Mouse (Mus musculus) kidney, embryonic 15.5 days (tissue): ENCODE measurements around the gene Zbtb9. TPM values are rescaled to one million over a fixed set of nuclear protein-coding genes. Genes with fewer than 3 reads are reported as not detected.
A peak's percentile ranks its signal among the peaks of the same experiment; 100 is the strongest.

Experiments
- ATAC-seq: fragments of 200-750 bp; cut with Nextera tagmentation; replicated peaks from 2 replicates; pipeline ENCODE4 v1.8.0; 2017; ENCODE audit warnings: moderate TSS enrichment; ENCODE audit not compliant: low FRiP score
- H3K27ac ChIP-seq: fragments of 300-500 bp; sonication (generic); 2 replicates; pipeline ENCODE4 v1.5.1; 2015; ENCODE audit warnings: mild to moderate bottlenecking, inconsistent platforms
- H3K27me3 ChIP-seq: fragments of 300-500 bp; sonication (generic); 2 replicates; pipeline ENCODE4 v1.6.1; 2015; ENCODE audit warnings: inconsistent platforms
- H3K36me3 ChIP-seq: fragments of 300-500 bp; sonication (generic); 2 replicates; pipeline ENCODE4 v1.6.1; 2015; ENCODE audit warnings: inconsistent platforms
- H3K4me1 ChIP-seq: fragments of 300-500 bp; sonication (generic); 2 replicates; pipeline ENCODE4 v1.6.1; 2015; ENCODE audit warnings: inconsistent platforms
- H3K4me2 ChIP-seq: fragments of 300-500 bp; sonication (generic); 2 replicates; pipeline ENCODE4 v1.6.1; 2015; ENCODE audit warnings: moderate library complexity, mild to moderate bottlenecking, inconsistent platforms
- H3K4me3 ChIP-seq: fragments of 300-500 bp; sonication (generic); replicated peaks from 2 replicates; pipeline ENCODE4 v1.5.1; 2015; ENCODE audit warnings: mild to moderate bottlenecking, inconsistent platforms
- H3K9ac ChIP-seq: fragments of 300-500 bp; sonication (generic); 2 replicates; pipeline ENCODE4 v1.6.1; 2015; ENCODE audit warnings: mild to moderate bottlenecking, inconsistent platforms
- H3K9me3 ChIP-seq: fragments of 300-500 bp; sonication (generic); replicated peaks from 2 replicates; pipeline ENCODE4 v1.6.1; 2016; ENCODE audit warnings: inconsistent platforms
- WGBS: fragments of 180-500 bp; shearing (Covaris S2); methylation state at CpG from one replicate; pipeline ENCODE4 v1.1.7; 2015; ENCODE audit warnings: mixed read lengths; 5-methylcytosine and 5-hydroxymethylcytosine counted together
- polyA plus RNA-seq: library from polyadenylated mRNA; unstranded; fragments of >200 nt; fragmentation: Nextera tagmentation; extraction: Ambion mirVana; gene quantifications from 2 replicates; pipeline ENCODE4 v1.2.1, GENCODE M21; 2015

Zbtb9 gene
- polyA plus RNA-seq, 1 experiment from 2014 or later, result 18.4 TPM

GRCm38 (mm10) chr17:27025326-27025902 lies 52.4 kb downstream of the Zbtb9 start:
- Histone ChIP-seq H3K4me1 (peaks cover 15% of the 10 kb centered on the region), H3K4me2 (no peak overlapping the region), H3K36me3 (peaks cover 59% of the 10 kb centered on the region), H3K9ac (no peak overlapping the region), H3K4me3 (no peak overlapping the region), H3K9me3 (no peaks in the 10 kb centered on the region), H3K27me3 (no peaks in the 10 kb centered on the region), H3K27ac (no peak overlapping the region)
- WGBS, result 94% methylated on average over 15 of the region's 17 CpGs
- no peak for ATAC-seq

DNA sequence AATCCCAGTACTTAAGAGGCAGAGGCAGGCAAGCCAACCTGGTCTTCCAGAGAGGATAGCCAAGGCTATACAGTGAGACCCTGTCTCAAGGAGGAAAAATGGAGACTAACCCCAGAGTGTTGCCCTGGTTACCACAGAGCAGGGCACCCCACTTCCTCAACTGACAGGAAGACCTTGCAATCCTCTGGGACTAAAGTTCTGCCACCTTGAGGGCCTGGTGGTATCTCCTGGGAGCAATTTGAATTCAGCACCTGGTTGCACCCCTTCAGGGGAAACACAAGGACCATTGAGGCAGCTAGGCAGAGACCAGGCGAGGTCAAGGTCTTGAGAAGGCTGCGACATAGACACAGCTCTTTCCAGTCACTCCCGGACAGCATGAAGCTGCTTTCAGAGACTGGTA lies 53.0 kb downstream of the Zbtb9 start:
- H3K4me1 ChIP-seq, result peaks cover 15% of the 10 kb centered on the region

GRCm38 (mm10) chr17:27027460-27028283 lies 54.7 kb downstream of the Zbtb9 start:
- ATAC-seq, result peak; percentile 21; the same call in 1 of the 2 replicates
- Histone ChIP-seq H3K27ac (peak overlapping the region; percentile 88), H3K36me3 (peaks cover 37% of the 10 kb centered on the region), H3K9me3 (no peaks in the 10 kb centered on the region), H3K4me3 (peak overlapping the region; percentile 65), H3K4me2 (peak overlapping the region; percentile 82), H3K4me1 (peaks cover 19% of the 10 kb centered on the region), H3K27me3 (no peaks in the 10 kb centered on the region), H3K9ac (peak overlapping the region; percentile 92)
- WGBS, result 25% methylated on average over 12 of the region's 12 CpGs

More for the DNA sequence above, 53.0 kb downstream of the Zbtb9 start:
- Histone ChIP-seq H3K9ac (no peak overlapping the region), H3K27ac (no peak overlapping the region), H3K9me3 (no peaks in the 10 kb centered on the region), H3K4me3 (no peak overlapping the region), H3K36me3 (peaks cover 54% of the 10 kb centered on the region), H3K4me2 (no peak overlapping the region), H3K27me3 (no peaks in the 10 kb centered on the region)
- no peak for ATAC-seq
- WGBS, result 87% methylated on average over 3 of the region's 3 CpGs

DNA sequence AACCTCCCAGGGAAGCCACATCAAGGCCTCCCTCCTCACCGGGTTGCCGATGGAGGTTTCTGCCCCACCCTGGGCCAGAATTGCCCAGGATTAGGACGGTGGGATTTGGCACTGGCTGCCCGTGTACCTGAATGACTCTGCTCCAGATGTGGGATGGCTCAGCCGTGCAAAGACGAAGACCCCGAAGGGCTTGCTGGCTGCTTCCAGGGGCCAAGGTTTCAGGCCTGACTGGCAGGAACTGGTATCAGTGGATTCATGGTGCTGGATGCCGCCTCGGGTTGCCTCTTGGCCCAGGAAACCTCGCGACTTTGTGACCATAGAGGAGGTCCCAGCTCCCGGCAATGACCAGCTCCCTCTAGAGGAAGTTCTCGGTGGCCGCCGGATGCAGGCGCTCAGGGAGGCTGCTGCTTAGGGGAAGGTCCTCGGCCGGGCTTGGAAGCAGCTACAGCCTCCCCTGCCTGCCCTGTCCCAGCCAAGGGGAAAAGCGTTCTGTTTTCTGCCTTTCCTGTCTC lies 55.4 kb downstream of the Zbtb9 start:
- Histone ChIP-seq H3K4me2 (peak overlapping the region; percentile 82), H3K9ac (peak overlapping the region; percentile 92), H3K36me3 (peaks cover 31% of the 10 kb centered on the region), H3K4me1 (peaks cover 26% of the 10 kb centered on the region), H3K27ac (peak overlapping the region; percentile 88), H3K9me3 (no peaks in the 10 kb centered on the region), H3K4me3 (peak overlapping the region; percentile 65), H3K27me3 (no peaks in the 10 kb centered on the region)
- peak; percentile 78 for ATAC-seq
- WGBS, result 1% methylated on average over 19 of the region's 19 CpGs

- Histone ChIP-seq H3K27me3 (no peaks in the 10 kb centered on the region), H3K36me3 (peaks cover 26% of the 10 kb centered on the region), H3K9me3 (no peaks in the 10 kb centered on the region), H3K4me3 (peak within 1 kb of the TSS; percentile 65), H3K27ac (peak within 1 kb of the TSS; percentile 88), H3K4me2 (peak within 1 kb of the TSS; percentile 82), H3K9ac (peak within 1 kb of the TSS; percentile 92), H3K4me1 (peaks cover 26% of the 10 kb centered on the region)
- 74% methylated on average over 4 of the region's 4 CpGs for WGBS
- 0 out of 2 replicates have a peak, but pooled peaks have one; percentile 3 for ATAC-seq
Observed at GRCm38 (mm10) chr17:27028909-27029308, 55.9 kb downstream of the Zbtb9 start, which contains the start of gene Bak1. Gene Bak1 (minus strand): TSS chr17:27029009.

DNA sequence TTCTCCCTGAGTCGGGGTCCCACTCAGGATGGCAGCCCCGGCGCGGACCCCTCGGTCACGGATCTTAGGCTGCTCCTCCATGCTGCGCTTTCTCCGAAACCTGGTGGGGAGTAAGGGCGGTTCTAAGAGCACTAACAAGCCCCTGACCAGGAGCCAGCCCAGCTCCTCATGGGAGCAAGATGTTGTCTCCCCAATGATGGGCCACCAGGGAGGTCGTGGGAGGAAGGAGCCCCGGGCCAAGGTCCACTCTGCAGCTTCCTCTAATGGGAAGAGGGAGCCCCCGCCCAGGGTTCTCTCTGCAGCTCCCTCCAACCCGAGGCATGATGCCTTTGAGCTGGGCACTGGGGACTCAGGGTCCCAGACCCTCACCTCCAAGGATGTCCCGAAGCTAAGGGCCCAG lies 56.5 kb downstream of the Zbtb9 start:
- H3K4me1 ChIP-seq, result peaks cover 26% of the 10 kb centered on the region
- H3K4me3 ChIP-seq, result no peak overlapping the region
- no peak for ATAC-seq
- H3K9ac ChIP-seq, result no peak overlapping the region
- peaks cover 20% of the 10 kb centered on the region for H3K36me3 ChIP-seq
- no peak overlapping the region for H3K4me2 ChIP-seq
- no peaks in the 10 kb centered on the region for H3K27me3 ChIP-seq
- no peaks in the 10 kb centered on the region for H3K9me3 ChIP-seq
- WGBS, result 89% methylated on average over 14 of the region's 14 CpGs
- H3K27ac ChIP-seq, result no peak overlapping the region

GRCm38 (mm10) chr17:27030896-27031295 lies 57.9 kb downstream of the Zbtb9 start:
- Histone ChIP-seq H3K9ac (no peak overlapping the region), H3K4me1 (peaks cover 34% of the 10 kb centered on the region), H3K9me3 (no peaks in the 10 kb centered on the region), H3K4me2 (no peak overlapping the region), H3K36me3 (peaks cover 7% of the 10 kb centered on the region; the same call in 1 of the 2 replicates), H3K27me3 (0 out of 2 replicates have a peak, but pooled peaks cover under 1% of the 10 kb centered on the region), H3K27ac (no peak overlapping the region), H3K4me3 (no peak overlapping the region)
- no peak for ATAC-seq
- WGBS, result 94% methylated on average over 4 of the region's 4 CpGs

- Histone ChIP-seq H3K27ac (no peak overlapping the region), H3K9ac (no peak overlapping the region), H3K27me3 (0 out of 2 replicates have a peak, but pooled peaks cover 7% of the 10 kb centered on the region), H3K4me2 (no peak overlapping the region), H3K4me1 (peaks cover 41% of the 10 kb centered on the region), H3K4me3 (no peak overlapping the region), H3K9me3 (no peaks in the 10 kb centered on the region), H3K36me3 (no peaks in the 10 kb centered on the region)
- 53% methylated on average over 7 of the region's 7 CpGs for WGBS
- ATAC-seq, result no peak
Observed at GRCm38 (mm10) chr17:27032328-27032727, 59.4 kb downstream of the Zbtb9 start.

DNA sequence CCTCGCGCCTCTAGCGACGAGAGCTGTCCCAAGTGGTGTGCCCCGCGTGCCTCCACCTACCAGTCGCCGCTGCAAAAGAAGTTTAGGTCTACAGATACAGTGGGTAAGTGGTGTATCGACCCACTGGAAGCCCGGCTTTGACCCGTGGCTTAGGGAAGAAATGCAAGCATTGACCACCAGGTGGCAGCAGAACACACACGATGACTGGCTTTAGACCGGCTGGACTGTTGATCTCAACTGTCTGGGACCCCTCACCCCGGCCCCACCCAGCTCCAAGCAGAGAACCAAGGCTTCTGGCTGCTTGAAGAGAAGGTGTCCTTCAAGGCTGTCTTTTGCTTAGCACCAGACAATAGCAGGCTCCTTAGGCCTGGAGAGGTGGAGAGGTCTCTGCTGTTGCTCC lies 59.9 kb downstream of the Zbtb9 start:
- no peak overlapping the region for H3K27ac ChIP-seq
- no peaks in the 10 kb centered on the region for H3K9me3 ChIP-seq
- H3K4me2 ChIP-seq, result peak overlapping the region; percentile 48
- peak; percentile 58 for ATAC-seq
- WGBS, result 1% methylated on average over 14 of the region's 14 CpGs
- H3K4me3 ChIP-seq, result no peak overlapping the region
- H3K27me3 ChIP-seq, result 0 out of 2 replicates have a peak, but pooled peaks cover 7% of the 10 kb centered on the region
- H3K36me3 ChIP-seq, result no peaks in the 10 kb centered on the region
- H3K4me1 ChIP-seq, result peaks cover 40% of the 10 kb centered on the region
- no peak overlapping the region for H3K9ac ChIP-seq

- Histone ChIP-seq H3K27ac (peak overlapping the region; percentile 72), H3K27me3 (0 out of 2 replicates have a peak, but pooled peaks cover 7% of the 10 kb centered on the region), H3K4me1 (peaks cover 69% of the 10 kb centered on the region), H3K9ac (no peak overlapping the region), H3K36me3 (no peaks in the 10 kb centered on the region), H3K9me3 (no peaks in the 10 kb centered on the region), H3K4me3 (no peak overlapping the region), H3K4me2 (no peak overlapping the region)
- ATAC-seq, result no peak
- WGBS, result 68% methylated on average over 7 of the region's 7 CpGs
Observed at GRCm38 (mm10) chr17:27036465-27036864, 63.5 kb downstream of the Zbtb9 start.

GRCm38 (mm10) chr17:27038335-27039050 lies 65.5 kb downstream of the Zbtb9 start:
- no peaks in the 10 kb centered on the region for H3K9me3 ChIP-seq
- H3K9ac ChIP-seq, result no peak overlapping the region
- peaks cover 72% of the 10 kb centered on the region for H3K4me1 ChIP-seq
- peak overlapping the region; percentile 94 for H3K27ac ChIP-seq
- 50% methylated on average over 18 of the region's 18 CpGs for WGBS
- 0 out of 2 replicates have a peak, but pooled peaks cover 7% of the 10 kb centered on the region for H3K27me3 ChIP-seq
- H3K4me3 ChIP-seq, result no peak overlapping the region
- H3K36me3 ChIP-seq, result no peaks in the 10 kb centered on the region
- ATAC-seq, result no peak
- no peak overlapping the region for H3K4me2 ChIP-seq
